Mouse (Mus musculus) thymus, postnatal 10 days (tissue): ENCODE results near the gene Atp1a3.
A peak's percentile ranks its signal among the peaks of the same experiment; 100 is the strongest.
"Not testable (repeated sequence)": the region's sequence is repeated elsewhere in the genome, so short reads cannot be mapped to it uniquely, and the experiment has no call there.

ENCODE experiments used
- DNase-seq, 2 experiments: peaks; one replicate each; pipeline ENCODE4 v3.0.0; 2021; ENCODE audit warnings: low spot score in 2 of 2

The Atp1a3 gene

GRCm38 (mm10) chr7:25005421-25006065 lies at the start of gene Atp1a3:
Atp1a3 (minus strand) TSS chr7:25005958.
- DNase-seq, result peak in 1 of 2 experiments; percentile 33

- DNase-seq, result no peak
These were observed 46.8 kb upstream of the Atp1a3 start for GRCm38 (mm10) chr7:25052587-25052986.

- no peak for DNase-seq
These were observed 43.7 kb upstream of the Atp1a3 start for GRCm38 (mm10) chr7:25049295-25049930.

- no peak for DNase-seq
These were observed 41.6 kb upstream of the Atp1a3 start for GRCm38 (mm10) chr7:25047363-25047762.

GRCm38 (mm10) chr7:25044599-25044998 lies 38.8 kb upstream of the Atp1a3 start:
- DNase-seq, result not testable (repeated sequence)

- no peak for DNase-seq
These were observed 36.2 kb upstream of the Atp1a3 start for GRCm38 (mm10) chr7:25041921-25042320.

- peak; percentile 40 to 79 for DNase-seq
These were observed 30.2 kb upstream of the Atp1a3 start for GRCm38 (mm10) chr7:25035916-25036315.

- no peak for DNase-seq
These were observed 29.0 kb upstream of the Atp1a3 start for GRCm38 (mm10) chr7:25034796-25035195.

- no peak for DNase-seq
These were observed 25.8 kb upstream of the Atp1a3 start for GRCm38 (mm10) chr7:25031528-25031927.

GRCm38 (mm10) chr7:25030032-25030753 lies 24.4 kb upstream of the Atp1a3 start:
- peak; percentile 58 to 87 for DNase-seq

- DNase-seq, result no peak
These were observed 20.7 kb upstream of the Atp1a3 start for GRCm38 (mm10) chr7:25026452-25026851.

- no peak for DNase-seq
These were observed 20.2 kb upstream of the Atp1a3 start for GRCm38 (mm10) chr7:25025855-25026439.

GRCm38 (mm10) chr7:25011592-25011991 lies 5.8 kb upstream of the Atp1a3 start:
- DNase-seq, result no peak

GRCm38 (mm10) chr7:25010090-25010913 lies 4.5 kb upstream of the Atp1a3 start:
- no peak for DNase-seq

- DNase-seq, result no peak
These were observed 3.4 kb upstream of the Atp1a3 start for GRCm38 (mm10) chr7:25009099-25009700.

GRCm38 (mm10) chr7:25008635-25009034 lies 2.9 kb upstream of the Atp1a3 start:
- DNase-seq, result peak; percentile 44 to 78

- no peak for DNase-seq
These were observed 2.0 kb upstream of the Atp1a3 start for GRCm38 (mm10) chr7:25007609-25008374.

- DNase-seq, result no peak
These were observed 1.0 kb upstream of the Atp1a3 start for GRCm38 (mm10) chr7:25006586-25007364.

- DNase-seq, result no peak
These were observed 413 bp upstream of the Atp1a3 start for GRCm38 (mm10) chr7:25006171-25006570.

GRCm38 (mm10) chr7:25004806-25005205 lies 952 bp downstream of the Atp1a3 start:
- no peak for DNase-seq
